Mouse (Mus musculus) cerebellum, postnatal 4 days (tissue): ENCODE results near the gene Mrps35.

Source experiments
- DNase-seq, 2 experiments: peaks; one replicate each; pipeline ENCODE4 v3.0.0; 2022; ENCODE audit warnings: low spot score in 2 of 2, mixed read lengths in 1 of 2

Gene Mrps35

DNA sequence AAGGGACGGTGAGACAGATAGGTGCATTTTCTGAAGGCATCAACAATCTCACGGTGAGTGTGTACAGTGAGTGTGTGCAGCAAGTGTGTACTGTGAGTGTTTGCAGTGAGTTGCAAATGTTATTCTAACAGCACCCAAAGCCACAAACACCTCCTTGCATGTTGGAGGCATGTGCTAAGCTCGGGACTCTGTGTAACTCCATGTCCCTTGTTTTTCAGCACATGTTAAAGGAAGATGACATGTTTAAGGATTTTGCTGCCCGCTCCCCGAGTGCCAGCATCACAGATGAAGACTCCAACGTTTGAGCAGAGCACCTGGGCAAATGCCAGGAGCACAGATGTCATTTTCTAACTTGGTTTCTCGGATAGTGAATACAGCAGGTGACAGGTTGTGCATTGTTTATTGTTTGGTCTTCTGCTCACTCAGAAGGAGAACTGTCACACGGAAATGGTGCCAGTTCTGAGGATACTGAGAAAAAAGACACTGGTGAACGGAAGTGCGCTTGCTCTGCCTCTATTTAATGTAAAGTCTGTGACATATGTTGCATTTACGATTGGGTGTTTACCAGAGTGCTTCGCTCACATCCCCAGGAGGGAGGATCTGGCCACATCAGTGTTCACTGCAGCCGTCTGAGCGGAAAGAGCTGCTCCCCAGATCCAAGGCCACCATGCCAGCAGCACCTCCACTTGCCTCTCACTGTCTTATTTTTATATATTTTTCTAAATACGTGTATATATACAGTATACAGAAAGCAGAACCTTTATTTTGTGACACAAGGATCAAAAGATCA, 12.3 kb upstream of the Mrps35 start:
- peak in 1 of 2 experiments; percentile 48 for DNase-seq

DNA sequence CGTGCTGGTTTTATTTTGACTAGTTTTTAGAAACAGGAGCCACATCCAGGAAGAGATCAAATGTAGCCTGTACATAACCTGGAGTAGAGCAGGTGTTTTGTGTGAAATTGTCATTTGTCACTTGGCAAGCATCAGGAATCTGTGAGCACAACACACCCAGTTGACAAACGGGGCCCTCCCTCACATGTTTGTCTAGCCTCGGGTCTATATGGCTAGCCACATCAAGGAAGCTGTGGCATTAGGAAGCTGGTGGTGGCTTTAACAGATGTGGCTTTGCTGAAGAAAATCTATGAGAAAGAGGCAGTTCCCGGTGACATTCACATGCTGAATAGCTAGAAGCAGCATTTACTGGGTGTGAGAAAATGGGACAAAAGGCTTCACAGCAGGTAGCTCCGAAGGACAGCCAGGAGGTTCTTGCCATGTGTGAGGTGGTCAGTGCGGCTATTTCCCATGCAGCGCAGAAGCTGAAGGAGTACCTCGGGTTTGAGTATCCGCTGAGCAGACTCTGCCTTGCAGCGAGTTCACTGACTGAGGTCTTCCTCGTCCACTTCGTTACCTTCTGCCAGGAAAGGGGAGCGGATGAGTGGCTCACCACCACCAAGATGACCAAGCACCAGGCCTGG, 10.2 kb upstream of the Mrps35 start, which contains the start of gene Rep15:
Rep15 (plus strand) TSS at position 282 of the 623 bp plus-strand sequence.
- DNase-seq, result no peak

DNA sequence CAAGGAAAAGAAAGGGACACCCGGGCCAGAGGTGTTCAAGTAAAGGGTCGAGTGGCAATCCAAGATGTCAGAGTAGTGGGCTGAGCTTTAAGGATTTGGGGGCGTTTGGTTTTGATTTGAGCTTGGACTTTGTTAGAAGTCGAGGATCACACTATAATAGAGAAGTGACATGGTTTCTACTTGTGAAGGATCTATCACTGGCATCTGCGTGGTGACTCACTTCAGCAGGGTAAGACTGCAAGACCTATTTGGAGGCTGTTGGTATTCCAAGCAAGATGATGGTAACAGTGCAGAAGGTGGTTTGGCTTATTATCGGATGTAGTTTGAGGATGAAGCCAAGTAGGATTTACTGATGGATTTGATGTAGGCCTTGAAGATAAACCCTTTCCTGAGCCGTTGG, 1.1 kb downstream of the Mrps35 start:
- DNase-seq, result no peak

DNA sequence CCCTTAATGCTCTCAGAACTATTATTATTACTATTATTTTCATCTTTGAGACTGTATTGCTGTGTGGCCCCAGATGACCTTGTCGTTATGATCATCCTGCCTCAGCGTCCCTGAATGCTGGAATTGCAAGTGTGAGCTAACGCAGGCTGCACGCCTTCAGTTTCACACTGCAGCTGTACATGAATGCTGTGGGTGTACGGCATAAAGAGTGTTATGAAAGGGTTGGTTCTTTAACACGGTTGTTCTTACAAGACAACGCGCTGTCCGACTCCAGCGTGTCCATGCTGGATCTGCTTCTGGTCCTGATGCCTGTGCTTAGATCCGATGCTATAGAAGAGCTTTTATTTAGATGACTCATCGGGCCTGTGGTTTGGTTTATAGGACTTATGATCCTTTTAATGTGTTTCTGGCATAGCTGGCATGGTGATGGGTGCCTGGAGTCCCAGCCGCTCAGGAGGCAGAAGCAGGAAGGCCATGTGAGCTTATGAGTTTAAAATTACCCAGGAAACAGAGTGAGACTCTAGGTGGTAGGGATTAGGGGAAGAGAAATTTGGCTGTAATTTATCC, 6.8 kb downstream of the Mrps35 start:
- no peak for DNase-seq

DNA sequence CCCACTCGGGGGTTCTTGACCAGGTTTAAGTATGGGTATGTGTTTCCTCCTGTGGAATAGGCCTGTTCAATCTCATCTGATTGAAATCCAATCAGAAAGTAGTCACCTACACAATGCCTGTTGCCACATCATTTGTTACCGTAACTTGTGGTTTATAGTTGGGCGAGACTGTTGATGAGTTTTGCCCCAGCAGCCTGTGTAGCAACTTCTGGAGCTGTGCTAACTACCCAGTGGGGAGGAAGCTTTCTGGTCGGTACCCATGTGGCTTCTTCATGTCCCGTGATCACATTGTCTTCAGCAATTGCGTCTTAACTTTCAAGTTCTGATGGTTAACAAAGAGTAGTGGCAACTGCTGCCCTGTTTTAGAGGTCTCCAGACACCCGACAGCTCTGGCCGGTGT, 9.1 kb downstream of the Mrps35 start:
- DNase-seq, result no peak

DNA sequence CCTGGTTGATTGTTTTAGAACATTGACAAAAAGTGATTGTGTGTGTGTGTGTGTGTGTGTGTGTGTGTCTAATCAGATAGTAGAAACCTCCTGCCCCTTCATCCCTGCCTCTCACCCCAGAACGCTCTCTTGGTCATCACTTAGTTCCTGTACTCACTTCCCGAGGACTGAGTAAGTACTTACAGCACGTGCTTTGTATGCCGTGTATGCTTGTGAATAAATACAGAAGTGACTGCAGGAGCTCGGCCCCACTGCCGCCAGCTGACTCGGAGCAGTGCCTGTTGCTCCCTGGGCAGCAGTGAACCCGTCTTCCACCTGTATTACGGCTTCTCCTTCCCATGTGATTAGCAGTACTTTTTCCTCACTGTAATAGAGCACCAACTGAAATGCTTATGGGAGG, 9.9 kb downstream of the Mrps35 start:
- DNase-seq, result no peak

DNA sequence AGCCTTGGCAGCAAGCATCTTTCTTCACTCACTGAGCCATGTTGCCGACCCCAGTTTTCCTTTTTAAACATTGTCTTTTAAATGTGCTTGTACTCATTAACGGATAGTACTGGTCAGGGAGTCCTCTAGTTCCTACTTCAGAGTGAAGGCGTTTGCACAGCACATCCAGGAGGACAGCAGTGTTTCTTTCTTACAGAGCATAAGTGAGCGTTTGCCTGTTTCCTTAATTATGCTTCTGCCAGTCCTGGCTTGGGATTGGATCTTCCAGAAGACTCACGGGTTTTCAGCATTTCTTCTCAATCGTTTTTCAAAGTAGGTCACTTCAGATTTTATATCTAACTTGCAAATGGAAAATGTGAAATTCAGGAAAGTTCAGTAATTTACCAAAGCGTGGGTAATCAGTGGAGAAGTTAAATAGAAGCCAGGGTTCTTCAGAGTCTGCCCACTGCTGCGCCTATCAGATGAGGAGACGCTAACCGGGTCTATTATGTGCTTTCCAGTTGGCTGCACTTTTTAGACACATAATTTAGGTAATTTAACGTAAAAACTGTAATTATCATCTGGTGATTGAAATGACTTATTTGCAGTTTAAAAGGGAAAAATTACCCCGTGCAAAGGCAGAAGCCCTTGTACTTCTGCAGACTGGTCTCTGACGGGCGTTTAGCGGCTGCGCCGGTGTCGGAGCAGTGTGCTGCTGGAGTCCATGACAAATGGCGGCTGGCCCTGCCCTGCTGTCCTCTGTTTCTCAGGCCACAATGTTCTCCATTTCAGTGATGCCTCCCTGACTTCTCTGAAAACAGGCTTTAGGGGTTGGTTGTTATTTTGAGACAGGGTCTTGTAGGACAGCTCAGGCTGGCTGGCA, 11.5 kb downstream of the Mrps35 start:
- DNase-seq, result no peak

DNA sequence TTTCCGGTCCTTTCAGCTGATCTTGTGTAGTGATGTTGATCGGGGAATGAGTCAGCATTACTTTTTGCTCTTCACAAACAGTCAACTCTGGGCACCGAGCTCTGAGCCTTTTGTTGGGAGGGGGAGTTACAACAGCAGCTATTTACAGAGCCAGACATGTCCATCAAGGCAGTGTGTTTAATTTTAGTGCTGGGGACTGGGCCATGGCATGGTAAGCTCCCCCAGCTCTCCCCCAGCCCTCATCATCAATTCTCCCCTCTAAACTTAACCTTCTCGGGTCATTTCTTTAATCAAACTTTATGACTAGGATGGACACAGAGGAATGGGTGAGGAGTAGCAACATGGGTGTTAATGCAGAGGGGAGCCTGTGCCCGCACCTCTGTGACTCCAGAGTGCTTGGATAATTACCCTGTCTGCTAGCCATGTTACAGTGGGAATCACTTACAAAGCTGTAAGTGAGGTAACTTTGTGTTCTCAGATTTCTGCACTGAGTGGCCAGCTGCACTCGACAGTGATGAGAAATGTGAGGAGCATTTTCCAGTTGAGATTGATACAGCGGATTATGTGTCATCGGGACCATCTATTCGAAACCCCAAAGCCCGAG, 12.9 kb downstream of the Mrps35 start:
- no peak for DNase-seq

DNA sequence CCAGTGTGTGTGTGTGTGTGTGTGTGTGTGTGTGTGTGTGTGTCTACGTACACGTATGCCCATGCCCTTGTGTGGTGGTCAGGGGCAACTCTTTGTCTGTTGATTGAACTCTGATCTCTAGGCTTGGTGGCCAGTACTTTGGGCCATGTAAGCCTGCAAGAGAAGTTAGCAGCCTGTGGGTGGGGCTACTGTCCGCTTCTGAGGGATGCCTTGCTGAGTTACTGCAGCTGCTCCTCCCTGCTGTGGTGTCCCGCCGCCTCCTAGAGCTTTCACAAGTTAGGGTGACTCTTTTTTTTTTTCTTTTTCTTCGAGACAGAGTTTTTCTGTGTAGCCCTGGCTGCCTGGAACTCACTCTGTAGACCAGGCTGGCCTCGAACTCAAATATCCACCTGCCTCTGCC, 16.8 kb downstream of the Mrps35 start:
- DNase-seq, result no peak

DNA sequence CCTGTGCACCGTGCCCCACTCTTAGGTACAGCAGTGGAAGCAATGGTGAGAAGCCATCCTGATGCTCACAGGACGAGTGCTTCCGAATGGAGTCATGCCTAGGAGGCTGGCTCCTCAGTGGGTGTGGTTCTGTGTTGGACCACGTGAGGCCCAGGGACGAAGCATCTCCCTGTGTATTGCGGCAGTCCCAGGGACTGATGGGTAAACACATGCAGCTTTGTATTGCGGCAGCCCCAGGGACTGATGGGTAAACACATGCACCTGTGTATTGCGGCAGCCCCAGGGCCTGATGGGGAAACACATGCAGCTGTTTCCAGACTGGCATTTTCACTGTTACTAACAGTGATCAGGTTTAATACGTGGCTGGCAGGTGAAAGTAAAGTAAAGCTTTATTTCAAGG, 19.1 kb downstream of the Mrps35 start:
- DNase-seq, result no peak

DNA sequence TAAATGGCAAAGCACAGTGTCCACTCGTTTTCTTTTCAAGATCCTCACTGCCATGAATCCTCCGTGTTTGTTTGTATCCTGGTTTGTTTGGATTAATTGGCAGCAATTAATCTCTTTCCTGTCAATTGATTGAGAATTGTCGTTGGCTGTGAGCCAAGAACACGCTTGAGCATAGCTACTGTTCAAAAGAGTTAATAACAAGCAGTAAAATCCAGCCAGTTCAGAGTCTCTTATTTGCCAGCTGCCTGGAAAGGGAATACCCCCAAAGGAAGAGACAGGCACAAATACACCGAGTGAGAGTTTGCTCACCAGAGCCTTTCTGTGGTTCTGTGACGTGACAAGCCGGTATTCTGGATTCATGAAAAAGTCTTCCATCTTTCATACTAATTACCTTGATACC, 19.5 kb downstream of the Mrps35 start:
- no peak for DNase-seq

DNA sequence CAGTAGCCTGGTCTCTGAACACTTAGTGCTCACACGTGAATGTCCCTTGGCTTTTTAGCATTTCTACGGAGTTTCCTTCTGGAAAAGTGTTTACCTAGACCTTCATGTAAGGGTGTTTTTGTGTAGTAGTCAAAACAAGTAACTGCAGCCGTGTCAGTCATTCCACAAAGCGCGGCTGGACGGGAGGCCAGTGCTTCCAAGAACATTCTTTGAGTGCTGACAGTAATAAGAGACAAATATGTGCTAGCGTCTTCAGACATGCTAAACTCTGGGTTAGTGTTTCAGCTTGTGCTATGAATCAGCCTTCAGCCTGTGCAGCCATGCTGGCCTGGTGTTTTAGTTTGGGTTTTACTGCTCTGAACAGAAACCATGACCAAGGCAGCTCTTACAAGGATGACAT, 20.1 kb downstream of the Mrps35 start:
- DNase-seq, result no peak

DNA sequence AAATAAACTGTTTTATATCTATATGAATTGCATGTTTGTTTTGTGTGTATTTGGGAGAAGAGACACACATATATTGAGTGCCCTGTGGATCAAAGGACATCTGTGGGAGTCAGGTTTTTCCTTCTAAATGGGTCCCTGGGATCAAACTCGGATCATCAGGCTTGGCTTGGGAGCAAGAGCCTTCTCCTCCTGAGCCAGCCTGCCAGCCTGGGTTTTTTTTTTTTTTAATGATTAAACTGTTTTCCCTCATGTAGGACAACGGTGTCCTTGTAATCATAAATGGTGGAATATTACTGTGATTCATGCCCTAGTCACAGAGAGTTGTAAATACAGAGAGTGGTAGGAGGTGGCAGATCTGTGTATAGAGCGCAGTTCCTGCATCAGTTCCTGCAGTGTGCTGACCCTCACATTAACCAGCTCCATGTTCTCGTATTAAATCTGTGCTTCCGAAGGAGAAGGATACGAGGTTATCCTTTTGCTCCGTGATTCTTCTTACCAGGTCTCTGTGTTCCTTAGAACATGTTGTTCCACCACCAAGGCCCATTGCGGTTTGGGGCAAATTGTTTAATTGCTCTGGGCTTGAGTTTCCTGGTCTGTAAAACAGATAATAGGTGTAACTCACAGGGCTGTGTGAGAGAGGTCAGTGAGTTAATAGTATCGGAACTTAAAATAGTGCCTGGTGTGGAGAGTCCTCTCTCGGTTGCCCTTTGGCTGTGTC, 21.8 kb downstream of the Mrps35 start:
- DNase-seq, result no peak

DNA sequence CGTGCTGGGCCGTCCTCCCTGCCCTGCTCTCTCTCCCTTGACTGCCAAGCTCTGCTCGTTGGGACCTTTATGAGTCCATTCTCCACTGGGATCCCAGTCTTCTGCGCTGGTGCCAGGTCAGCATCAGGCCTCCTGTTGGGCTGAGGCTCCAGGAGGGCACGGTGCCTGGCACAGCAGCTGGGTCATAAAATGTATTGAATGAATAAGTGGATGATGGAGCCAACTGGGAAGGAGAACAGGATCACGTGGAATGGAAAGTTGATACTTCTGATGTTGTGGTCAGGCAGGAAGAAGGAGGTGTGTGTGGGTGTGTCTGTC, 22.3 kb downstream of the Mrps35 start:
- DNase-seq, result no peak

DNA sequence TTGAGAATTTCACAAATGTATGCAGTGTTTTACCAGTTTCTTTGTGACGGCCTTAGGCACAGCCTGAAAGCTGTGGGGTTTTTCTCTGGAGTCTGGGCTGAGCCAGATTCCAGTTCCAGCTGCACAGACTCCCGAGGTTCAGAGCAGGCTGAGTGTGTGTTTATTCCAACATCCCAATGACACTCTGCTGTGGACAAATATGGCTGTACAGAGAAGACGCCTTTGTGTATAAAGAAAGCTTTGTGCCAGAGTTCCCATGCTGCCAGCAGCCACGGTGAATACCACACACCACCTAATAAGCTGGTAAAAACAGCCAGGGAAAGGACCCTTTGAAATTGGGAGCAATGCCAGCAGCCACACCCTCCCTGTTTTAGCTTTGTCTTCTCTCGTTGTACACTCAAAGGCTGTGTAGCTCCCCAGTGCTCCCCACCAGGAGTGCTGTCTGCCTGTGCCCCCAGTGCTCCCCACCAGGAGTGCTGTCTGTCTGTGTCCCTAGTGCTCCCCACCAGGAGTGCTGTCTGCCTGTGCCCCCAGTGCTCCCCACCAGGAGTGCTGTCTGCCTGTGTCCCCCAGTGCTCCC, 33.3 kb downstream of the Mrps35 start:
- DNase-seq, result no peak

DNA sequence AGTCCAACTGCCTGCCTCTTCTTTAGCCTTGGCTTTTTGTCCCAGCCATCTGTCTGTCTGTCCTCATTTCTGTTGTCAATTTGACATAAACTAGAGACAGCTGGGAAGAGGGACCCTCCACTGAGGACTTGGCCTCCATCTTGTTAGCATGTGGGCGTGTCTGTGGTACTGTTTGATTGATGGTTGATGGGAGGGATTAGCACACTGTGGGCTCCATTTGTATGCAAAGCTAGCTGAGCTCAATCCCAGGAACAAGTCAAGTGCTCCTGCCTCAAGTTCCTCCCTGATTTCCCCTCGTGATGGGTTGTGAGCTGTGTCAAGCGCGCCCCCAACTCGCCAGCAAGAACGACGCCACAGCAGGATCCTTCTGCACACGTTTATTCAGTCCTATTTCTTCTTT, 34.3 kb downstream of the Mrps35 start:
- no peak for DNase-seq

DNA sequence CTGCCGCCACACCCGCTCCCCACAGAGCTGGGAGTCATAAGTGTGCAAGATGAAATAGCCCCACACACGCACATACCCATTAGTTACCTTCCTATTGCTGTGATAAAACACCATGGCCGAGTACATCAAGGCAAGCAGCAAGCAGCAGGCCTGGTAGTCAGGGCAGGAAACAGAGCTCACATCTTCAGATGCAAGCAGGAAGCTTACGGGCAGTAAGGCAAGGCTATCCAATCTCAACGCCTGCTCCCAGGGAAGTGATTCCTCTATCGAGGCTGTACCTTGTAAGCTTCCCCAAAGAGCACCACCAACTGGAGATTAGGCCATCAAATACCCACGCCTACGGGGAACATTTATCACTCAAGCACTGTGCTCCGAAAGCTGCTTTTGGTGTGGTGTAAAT, 37.4 kb downstream of the Mrps35 start:
- DNase-seq, result no peak

DNA sequence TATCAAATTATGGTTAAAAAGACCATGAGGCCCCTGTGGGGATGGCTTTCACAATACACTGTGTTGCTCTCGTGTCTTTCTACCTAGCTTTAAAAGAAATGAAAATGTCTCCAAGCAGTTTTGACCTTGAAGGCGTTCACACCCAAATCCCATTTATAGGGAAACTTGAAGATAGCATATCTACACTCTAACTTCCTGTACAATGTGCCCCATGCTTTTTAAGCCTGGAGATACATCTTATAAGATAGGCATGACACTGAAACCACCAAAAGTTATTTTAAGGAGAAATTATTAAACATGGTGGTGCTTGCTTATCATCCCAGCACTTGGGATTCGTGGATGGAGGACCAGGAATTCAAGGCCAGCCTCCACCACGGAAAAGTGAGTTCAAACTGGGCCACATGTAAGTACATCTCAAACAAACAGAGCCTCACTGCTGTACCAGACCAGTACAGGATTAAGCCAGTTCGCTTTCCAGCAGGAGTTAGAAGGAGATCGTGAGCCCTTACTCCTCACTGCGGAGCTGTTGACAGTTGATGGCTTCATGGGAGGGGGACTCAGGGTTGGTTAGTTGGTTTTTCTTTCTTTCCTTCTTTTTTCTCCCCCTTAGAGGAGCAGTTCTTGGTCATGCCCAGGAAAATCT, 43.0 kb downstream of the Mrps35 start:
- DNase-seq, result no peak

DNA sequence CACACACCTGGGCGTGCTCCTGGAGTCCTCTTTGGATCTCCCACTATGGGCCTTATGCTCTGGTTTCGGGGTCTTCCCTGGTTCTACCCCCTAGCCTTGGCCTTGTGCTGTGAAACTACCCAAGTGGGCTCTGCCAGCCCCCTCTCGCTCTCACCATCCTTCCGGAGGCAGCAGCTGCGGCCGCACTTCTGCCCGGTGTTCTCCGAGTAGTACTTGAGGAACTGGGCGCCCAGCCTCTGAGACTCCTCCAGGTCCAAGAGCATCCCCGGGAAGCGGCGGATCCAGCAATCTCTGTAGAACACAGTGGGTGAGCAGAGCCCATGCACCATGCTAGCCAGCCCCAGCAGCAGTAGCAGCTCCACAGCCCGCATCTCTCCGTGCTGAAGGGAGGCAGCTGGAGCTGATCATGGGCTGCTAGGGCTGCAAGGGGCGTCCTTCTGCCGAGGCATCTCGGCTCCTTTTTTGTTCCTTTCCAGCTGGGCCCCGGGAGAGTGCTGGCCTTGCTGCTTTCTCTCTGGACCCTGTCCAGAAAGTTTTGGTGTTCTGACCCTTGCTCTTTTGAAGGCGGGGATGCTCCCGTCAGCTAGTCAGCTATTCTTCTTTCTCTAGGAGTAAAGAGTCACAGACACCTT, 44.1 kb downstream of the Mrps35 start, which contains the start of gene Mansc4:
Mansc4 (minus strand) TSS at position 439 of the 632 bp plus-strand sequence.
- DNase-seq, result peak in 1 of 2 experiments; percentile 10

DNA sequence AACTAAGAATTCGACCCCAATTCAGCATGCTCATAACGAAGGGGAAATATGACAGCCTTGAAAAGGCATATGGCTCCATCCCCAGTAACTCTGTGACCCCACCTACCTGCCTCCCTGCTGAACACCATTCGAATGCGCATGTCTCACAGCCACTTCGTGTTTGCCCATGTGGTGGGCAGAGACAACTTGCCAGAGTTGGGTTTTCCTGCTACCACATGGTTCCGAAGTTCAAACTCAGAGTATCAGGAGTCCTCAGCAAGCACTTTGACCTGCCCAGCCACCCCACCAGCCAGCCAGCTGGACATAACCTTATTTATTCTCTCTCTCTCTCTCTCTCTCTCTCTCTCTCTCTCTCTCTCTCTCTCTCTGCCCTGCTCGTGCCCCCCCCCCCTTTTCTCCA, 45.2 kb downstream of the Mrps35 start:
- no peak for DNase-seq
